Mouse (Mus musculus) midbrain, embryonic 15.5 days (tissue): Measurements from ENCODE around the gene Grid1. TPM values are rescaled to one million over a fixed set of nuclear protein-coding genes. Genes with fewer than 3 reads are reported as not detected.
A peak's percentile ranks its signal among the peaks of the same experiment; 100 is the strongest.

Experiments
- ATAC-seq: fragments of 200-750 bp; cut with Nextera tagmentation; replicated peaks from 2 replicates; pipeline ENCODE4 v1.8.0; 2017; ENCODE audit warnings: moderate TSS enrichment
- H3K27ac ChIP-seq: fragments of 300-500 bp; sonication (generic); 2 replicates; pipeline ENCODE4 v1.5.1; 2015; ENCODE audit warnings: mild to moderate bottlenecking, inconsistent platforms
- H3K27me3 ChIP-seq: fragments of 300-500 bp; sonication (generic); replicated peaks from 2 replicates; pipeline ENCODE4 v1.6.1; 2015; ENCODE audit warnings: inconsistent platforms
- H3K36me3 ChIP-seq: fragments of 300-500 bp; sonication (generic); replicated peaks from 2 replicates; pipeline ENCODE4 v1.6.1; 2015; ENCODE audit warnings: inconsistent platforms
- H3K4me1 ChIP-seq: fragments of 300-500 bp; sonication (generic); 2 replicates; pipeline ENCODE4 v1.6.1; 2015; ENCODE audit warnings: inconsistent platforms
- H3K4me2 ChIP-seq: fragments of 300-500 bp; sonication (generic); 2 replicates; pipeline ENCODE4 v1.6.1; 2015; ENCODE audit warnings: inconsistent platforms, mild to moderate bottlenecking, moderate library complexity
- H3K4me3 ChIP-seq: fragments of 300-500 bp; sonication (generic); 2 replicates; pipeline ENCODE4 v1.5.1; 2015; ENCODE audit warnings: mild to moderate bottlenecking, inconsistent platforms
- H3K9ac ChIP-seq: fragments of 300-500 bp; sonication (generic); 2 replicates; pipeline ENCODE4 v1.6.1; 2015; ENCODE audit warnings: mild to moderate bottlenecking, inconsistent platforms
- H3K9me3 ChIP-seq: fragments of 300-500 bp; sonication (generic); 2 replicates; pipeline ENCODE4 v1.6.1; 2016; ENCODE audit warnings: inconsistent platforms
- WGBS: fragments of 180-500 bp; shearing (Covaris S2); methylation state at CpG from one replicate; pipeline ENCODE4 v1.1.7; 2015; ENCODE audit warnings: mixed read lengths; 5-methylcytosine and 5-hydroxymethylcytosine counted together
- polyA plus RNA-seq: library from polyadenylated mRNA; unstranded; fragments of >200 nt; fragmentation: Nextera tagmentation; extraction: Ambion mirVana; gene quantifications from 2 replicates; pipeline ENCODE4 v1.2.1, GENCODE M21; 2015

The Grid1 gene
- polyA plus RNA-seq = 7.7 and 8.8 TPM in 2 replicates

- Histone ChIP-seq H3K9me3 (no peaks in the 10 kb centered on the region), H3K36me3 (no peaks in the 10 kb centered on the region), H3K27me3 (peaks cover 44% of the 10 kb centered on the region), H3K4me1 (peaks cover 49% of the 10 kb centered on the region), H3K4me3 (peak within 1 kb of the TSS; percentile 76), H3K9ac (peak within 1 kb of the TSS; percentile 81), H3K4me2 (peak within 1 kb of the TSS; percentile 86), H3K27ac (peak within 1 kb of the TSS; percentile 86)
- peak; percentile 66 for ATAC-seq
- under 1% methylated on average over 88 of the region's 96 CpGs for WGBS
Observed at GRCm38 (mm10) chr14:34819919-34820652, at the start of gene Grid1. Grid1 (plus strand) TSS chr14:34820108.

- Histone ChIP-seq H3K4me2 (no peak overlapping the region), H3K9ac (no peak overlapping the region), H3K36me3 (no peaks in the 10 kb centered on the region), H3K27ac (no peak overlapping the region), H3K4me3 (no peak overlapping the region), H3K4me1 (peaks cover 11% of the 10 kb centered on the region), H3K9me3 (no peaks in the 10 kb centered on the region), H3K27me3 (peaks cover 6% of the 10 kb centered on the region; the same call in 1 of the 2 replicates)
- ATAC-seq = no peak
- WGBS = 83% methylated on average over 6 of the region's 6 CpGs
Observed at GRCm38 (mm10) chr14:34770467-34770866, 49.4 kb upstream of the Grid1 start.

GRCm38 (mm10) chr14:34771601-34772000 lies 48.3 kb upstream of the Grid1 start:
- peaks cover 6% of the 10 kb centered on the region; the same call in 1 of the 2 replicates for H3K27me3 ChIP-seq
- no peak for ATAC-seq
- no peak overlapping the region for H3K9ac ChIP-seq
- no peak overlapping the region for H3K27ac ChIP-seq
- H3K4me2 ChIP-seq = no peak overlapping the region
- WGBS = 25% methylated on average over 9 of the region's 9 CpGs
- no peaks in the 10 kb centered on the region for H3K9me3 ChIP-seq
- no peaks in the 10 kb centered on the region for H3K36me3 ChIP-seq
- no peak overlapping the region for H3K4me3 ChIP-seq
- H3K4me1 ChIP-seq = peaks cover 11% of the 10 kb centered on the region

GRCm38 (mm10) chr14:34772132-34772531 lies 47.8 kb upstream of the Grid1 start:
- Histone ChIP-seq H3K4me3 (no peak overlapping the region), H3K9ac (no peak overlapping the region), H3K4me1 (peaks cover 11% of the 10 kb centered on the region), H3K27ac (no peak overlapping the region), H3K27me3 (peaks cover 6% of the 10 kb centered on the region; the same call in 1 of the 2 replicates), H3K9me3 (no peaks in the 10 kb centered on the region), H3K4me2 (no peak overlapping the region), H3K36me3 (no peaks in the 10 kb centered on the region)
- 45% methylated on average over 7 of the region's 7 CpGs for WGBS
- no peak for ATAC-seq

- no peak for ATAC-seq
- WGBS = 88% methylated on average over 3 of the region's 3 CpGs
- Histone ChIP-seq H3K4me2 (no peak overlapping the region), H3K36me3 (no peaks in the 10 kb centered on the region), H3K9ac (no peak overlapping the region), H3K27me3 (peaks cover 6% of the 10 kb centered on the region; the same call in 1 of the 2 replicates), H3K4me3 (no peak overlapping the region), H3K9me3 (no peaks in the 10 kb centered on the region), H3K27ac (no peak overlapping the region), H3K4me1 (peaks cover 11% of the 10 kb centered on the region)
Observed at GRCm38 (mm10) chr14:34773681-34774080, 46.2 kb upstream of the Grid1 start.

- Histone ChIP-seq H3K4me3 (no peak overlapping the region), H3K9ac (no peak overlapping the region), H3K4me2 (no peak overlapping the region), H3K27me3 (peaks cover 6% of the 10 kb centered on the region; the same call in 1 of the 2 replicates), H3K36me3 (no peaks in the 10 kb centered on the region), H3K9me3 (no peaks in the 10 kb centered on the region), H3K27ac (no peak overlapping the region), H3K4me1 (peaks cover 6% of the 10 kb centered on the region)
- 86% methylated on average over 6 of the region's 6 CpGs for WGBS
- ATAC-seq = no peak
Observed at GRCm38 (mm10) chr14:34774231-34774630, 45.7 kb upstream of the Grid1 start.

- H3K9ac ChIP-seq = no peak overlapping the region
- H3K4me3 ChIP-seq = no peak overlapping the region
- no peak overlapping the region for H3K4me2 ChIP-seq
- ATAC-seq = no peak
- no peaks in the 10 kb centered on the region for H3K36me3 ChIP-seq
- H3K9me3 ChIP-seq = no peaks in the 10 kb centered on the region
- WGBS = 91% methylated on average over 12 of the region's 12 CpGs
- no peak overlapping the region for H3K27ac ChIP-seq
- no peaks in the 10 kb centered on the region for H3K27me3 ChIP-seq
- no peaks in the 10 kb centered on the region for H3K4me1 ChIP-seq
Observed at GRCm38 (mm10) chr14:34776719-34777385, 43.1 kb upstream of the Grid1 start.

GRCm38 (mm10) chr14:34777810-34778209 lies 42.1 kb upstream of the Grid1 start:
- Histone ChIP-seq H3K36me3 (no peaks in the 10 kb centered on the region), H3K27ac (no peak overlapping the region)
- ATAC-seq = peak; percentile 62

GRCm38 (mm10) chr14:34778760-34779159 lies 41.1 kb upstream of the Grid1 start:
- no peaks in the 10 kb centered on the region for H3K9me3 ChIP-seq
- no peak for ATAC-seq
- WGBS = 86% methylated on average over 7 of the region's 7 CpGs

More at GRCm38 (mm10) chr14:34777810-34778209, 42.1 kb upstream of the Grid1 start:
- Histone ChIP-seq H3K9me3 (no peaks in the 10 kb centered on the region), H3K4me2 (no peak overlapping the region), H3K27me3 (no peaks in the 10 kb centered on the region), H3K4me1 (no peaks in the 10 kb centered on the region), H3K9ac (no peak overlapping the region), H3K4me3 (no peak overlapping the region)
- WGBS = 17% methylated on average over 10 of the region's 10 CpGs

GRCm38 (mm10) chr14:34793406-34794037 lies 26.4 kb upstream of the Grid1 start:
- H3K27ac ChIP-seq = no peak overlapping the region
- peaks cover 3% of the 10 kb centered on the region; the same call in 1 of the 2 replicates for H3K9me3 ChIP-seq
- WGBS = 81% methylated on average over 1 of the region's 1 CpGs
- no peaks in the 10 kb centered on the region for H3K4me1 ChIP-seq
- no peak overlapping the region for H3K4me3 ChIP-seq
- no peak for ATAC-seq
- H3K9ac ChIP-seq = no peak overlapping the region
- H3K36me3 ChIP-seq = no peaks in the 10 kb centered on the region
- no peak overlapping the region for H3K4me2 ChIP-seq
- H3K27me3 ChIP-seq = no peaks in the 10 kb centered on the region

More at GRCm38 (mm10) chr14:34778760-34779159, 41.1 kb upstream of the Grid1 start:
- H3K4me2 ChIP-seq = no peak overlapping the region
- H3K4me3 ChIP-seq = no peak overlapping the region
- no peak overlapping the region for H3K9ac ChIP-seq
- H3K4me1 ChIP-seq = no peaks in the 10 kb centered on the region
- H3K27me3 ChIP-seq = no peaks in the 10 kb centered on the region
- no peak overlapping the region for H3K27ac ChIP-seq
- no peaks in the 10 kb centered on the region for H3K36me3 ChIP-seq

GRCm38 (mm10) chr14:34810763-34811489 lies 9.0 kb upstream of the Grid1 start:
- peak; percentile 92 for ATAC-seq
- peak overlapping the region; percentile 48 for H3K4me2 ChIP-seq
- peak overlapping the region; percentile 21 for H3K4me3 ChIP-seq
- H3K27ac ChIP-seq = no peak overlapping the region
- peaks cover 6% of the 10 kb centered on the region for H3K27me3 ChIP-seq
- no peaks in the 10 kb centered on the region; the same call in 1 of the 2 replicates for H3K4me1 ChIP-seq
- no peaks in the 10 kb centered on the region for H3K36me3 ChIP-seq
- H3K9ac ChIP-seq = peak overlapping the region; percentile 2; the same call in 1 of the 2 replicates
- H3K9me3 ChIP-seq = no peaks in the 10 kb centered on the region
- 17% methylated on average over 16 of the region's 16 CpGs for WGBS

GRCm38 (mm10) chr14:34811490-34811808 lies 8.5 kb upstream of the Grid1 start:
- H3K27ac ChIP-seq = no peak overlapping the region
- H3K9me3 ChIP-seq = no peaks in the 10 kb centered on the region
- peaks cover 11% of the 10 kb centered on the region for H3K27me3 ChIP-seq
- no peak for ATAC-seq
- H3K36me3 ChIP-seq = no peaks in the 10 kb centered on the region
- 75% methylated on average over 10 of the region's 10 CpGs for WGBS
- no peak overlapping the region for H3K4me3 ChIP-seq
- no peak overlapping the region for H3K9ac ChIP-seq
- no peaks in the 10 kb centered on the region; the same call in 1 of the 2 replicates for H3K4me1 ChIP-seq
- no peak overlapping the region for H3K4me2 ChIP-seq
